Mouse (Mus musculus): Measurements from ENCODE around the gene Mtrf1.
A peak's percentile ranks its signal among the peaks of the same experiment; 100 is the strongest.
"Not testable (repeated sequence)": the region's sequence is repeated elsewhere in the genome, so short reads cannot be mapped to it uniquely, and the experiment has no call there.

Mtrf1 gene

DNA sequence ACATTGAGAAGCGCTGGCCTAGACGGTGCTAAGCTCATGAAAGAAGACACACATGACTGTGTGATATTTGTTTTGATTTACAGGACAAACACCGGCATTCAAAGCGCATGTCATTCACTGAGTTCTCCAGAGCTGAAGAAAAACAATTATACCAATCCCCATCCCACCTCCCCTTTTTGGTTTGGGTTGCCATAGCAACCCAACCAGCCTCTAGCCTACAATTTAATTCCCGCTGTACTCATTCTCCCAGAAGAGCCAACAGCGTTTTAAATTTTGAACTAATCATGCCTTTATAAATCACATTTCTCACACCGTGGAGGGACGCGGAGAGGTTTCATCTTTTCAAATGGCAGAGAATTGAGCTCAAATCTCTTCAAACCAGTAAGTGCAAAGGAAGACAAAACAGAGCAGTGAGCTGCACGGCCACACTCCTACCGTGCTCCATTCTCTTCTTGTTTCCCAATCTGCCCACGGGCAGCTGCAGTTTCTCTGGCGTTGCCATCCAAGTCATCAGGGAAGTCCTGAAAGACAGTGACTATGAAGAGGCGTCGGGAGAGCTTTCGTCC, 47.6 kb downstream of the Mtrf1 start:
- peak; percentile 15 for DNase-seq (ENCODE audit: extremely low spot score)

DNA sequence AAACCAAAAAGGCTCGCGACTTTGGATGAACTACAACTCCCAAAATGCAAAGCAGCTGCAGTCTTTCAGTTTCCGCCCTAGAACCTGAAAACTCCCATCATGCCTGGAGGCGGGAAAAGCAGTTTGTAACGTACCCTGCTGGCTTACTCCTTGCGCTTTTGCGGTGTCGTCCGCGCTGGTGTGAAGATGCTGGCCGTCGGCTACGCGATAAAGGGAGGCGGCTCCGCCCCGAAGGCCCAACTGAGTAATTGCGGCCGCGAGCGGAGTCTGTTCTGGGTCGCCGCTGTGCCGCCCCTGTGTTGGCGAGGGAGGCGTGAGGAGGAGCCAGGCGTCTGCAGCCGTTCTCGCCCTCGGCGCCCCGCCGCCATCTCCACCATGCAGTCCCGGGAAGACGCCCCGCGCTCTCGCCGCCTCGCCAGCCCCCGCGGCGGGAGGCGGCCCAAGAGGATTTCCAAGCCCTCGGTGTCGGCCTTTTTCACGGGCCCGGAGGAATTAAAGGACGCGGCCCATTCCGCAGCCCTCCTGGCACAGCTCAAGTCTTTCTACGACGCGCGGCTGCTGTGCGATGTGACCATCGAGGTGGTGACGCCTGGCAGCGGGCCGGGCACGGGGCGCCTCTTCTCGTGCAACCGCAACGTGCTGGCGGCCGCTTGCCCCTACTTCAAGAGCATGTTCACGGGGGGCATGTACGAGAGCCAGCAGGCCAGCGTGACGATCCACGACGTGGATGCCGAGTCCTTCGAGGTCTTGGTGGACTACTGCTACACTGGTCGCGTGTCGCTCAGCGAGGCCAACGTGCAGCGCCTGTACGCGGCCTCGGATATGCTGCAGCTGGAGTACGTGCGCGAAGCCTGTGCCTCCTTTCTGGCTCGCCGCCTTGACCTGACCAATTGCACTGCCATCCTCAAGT, 54.4 kb downstream of the Mtrf1 start, which contains the start of gene Kbtbd6:
TSS of gene Kbtbd6 (plus strand) at position 155 of the 910 bp plus-strand sequence.
- peak; percentile 89 for DNase-seq (ENCODE audit: extremely low spot score)

DNA sequence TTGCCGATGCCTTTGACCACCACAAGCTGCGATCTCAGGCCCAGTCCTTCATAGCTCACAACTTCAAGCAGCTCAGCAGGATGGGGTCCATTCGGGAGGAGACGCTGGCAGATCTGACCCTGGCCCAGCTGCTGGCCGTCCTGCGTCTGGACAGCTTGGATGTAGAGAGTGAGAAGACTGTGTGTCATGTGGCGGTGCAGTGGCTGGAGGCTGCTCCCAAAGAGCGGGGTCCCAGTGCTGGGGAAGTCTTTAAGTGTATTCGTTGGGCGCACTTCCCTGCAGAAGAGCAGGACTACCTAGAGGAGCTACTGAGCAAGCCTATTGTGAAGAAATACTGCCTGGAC, 55.0 kb downstream of the Mtrf1 start:
- DNase-seq (ENCODE audit: extremely low spot score) = not testable (repeated sequence)

DNA sequence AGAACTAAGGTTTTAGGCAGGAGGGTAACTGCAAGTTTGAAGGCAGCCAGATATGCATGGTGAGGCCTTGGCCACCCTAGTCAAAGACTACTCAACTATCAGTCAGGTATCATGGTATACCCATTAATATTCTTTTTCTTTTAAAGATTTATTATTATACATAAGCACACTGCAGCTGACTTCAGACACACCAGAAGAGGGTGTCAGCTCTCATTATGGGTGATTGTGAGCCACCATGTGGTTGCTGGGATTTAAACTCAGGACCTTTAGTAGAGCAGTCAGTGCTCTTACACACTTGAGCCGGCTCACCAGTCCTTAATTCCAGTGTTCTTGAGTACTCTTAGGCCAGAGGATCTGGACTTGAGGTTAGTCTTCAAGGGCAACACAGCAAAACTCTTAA, 62.8 kb downstream of the Mtrf1 start:
- DNase-seq (ENCODE audit: extremely low spot score) = no peak

DNA sequence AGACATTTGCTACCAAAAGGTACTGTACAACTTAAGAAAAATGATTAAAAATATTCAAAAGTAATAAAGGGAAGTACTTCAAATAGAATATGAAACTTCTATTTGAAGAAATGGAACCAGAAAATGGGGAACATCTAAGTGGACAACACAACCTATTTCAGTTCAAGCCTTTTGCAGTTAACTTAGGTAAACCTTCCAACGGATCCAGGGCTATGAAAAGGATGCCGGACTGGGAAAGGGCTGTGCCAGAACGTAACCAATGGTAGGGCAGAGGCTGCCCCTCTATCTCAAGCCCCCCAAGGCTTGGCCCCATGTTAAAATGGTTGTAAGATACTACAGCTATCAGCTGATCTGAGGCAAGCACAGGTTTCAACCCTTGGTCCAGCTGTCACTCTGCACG, 63.4 kb downstream of the Mtrf1 start:
- no peak for DNase-seq (ENCODE audit: extremely low spot score)

DNA sequence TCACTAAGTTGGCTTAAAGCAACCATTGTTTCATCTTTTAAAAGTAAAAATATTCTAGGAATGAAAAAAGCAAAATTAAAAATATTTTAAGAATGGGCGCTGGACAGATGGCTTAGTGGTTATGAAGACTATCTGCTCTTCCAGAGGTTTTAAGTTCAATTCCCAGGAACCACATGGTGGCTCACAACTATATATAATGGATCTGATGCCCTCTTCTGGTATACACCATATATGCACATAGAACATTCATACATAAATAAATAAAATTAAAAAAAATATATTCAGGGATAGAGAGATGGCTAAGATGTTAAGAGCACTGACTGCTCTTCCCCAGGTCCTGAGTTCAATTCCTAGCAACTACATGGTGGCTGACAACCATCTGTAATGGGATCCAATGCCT, 68.1 kb downstream of the Mtrf1 start:
- DNase-seq (ENCODE audit: extremely low spot score) = no peak

DNA sequence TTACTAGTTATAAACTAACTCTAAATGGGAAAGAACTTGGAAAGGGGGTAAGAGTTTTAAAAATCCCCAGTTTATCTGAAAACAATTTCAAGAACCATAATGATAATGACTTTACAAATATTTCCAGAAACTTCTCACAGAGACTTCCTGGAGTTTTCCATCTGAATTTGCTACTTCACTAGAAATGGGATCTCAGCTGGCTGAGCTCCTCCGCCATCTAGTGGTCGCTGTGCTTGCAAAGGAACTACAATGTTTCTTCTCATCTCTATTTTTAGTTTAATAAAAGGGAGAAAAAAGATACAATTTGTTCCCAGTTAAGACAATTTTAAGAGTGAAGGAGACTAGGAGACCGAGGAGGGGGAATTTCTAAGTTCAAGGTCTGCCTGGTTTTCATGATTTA, 70.0 kb downstream of the Mtrf1 start:
- no peak for DNase-seq (ENCODE audit: extremely low spot score)
